Mouse (Mus musculus) layer of hippocampus, adult 8-10 months (tissue): ENCODE measurements around the gene Pdk2. TPM values are rescaled to one million over a fixed set of nuclear protein-coding genes. Genes with fewer than 3 reads are reported as not detected.
"Not testable (repeated sequence)": the region's sequence is repeated elsewhere in the genome, so short reads cannot be mapped to it uniquely, and the experiment has no call there.

ENCODE experiments used
- DNase-seq, 2 experiments: peaks; one replicate each; pipeline ENCODE4 v3.0.0; 2022; ENCODE audit warnings: low spot score in 2 of 2
- total RNA-seq, 4 experiments: library from RNA; stranded (reverse); gene quantifications; 2 replicates each; pipeline ENCODE4 v1.2.4; 2022

The Pdk2 gene
- total RNA-seq, 4 experiments from 2014 or later = 116 to 134 (median 123) TPM

GRCm38 (mm10) chr11:95027850-95028470, 13.2 kb downstream of the Pdk2 start:
- DNase-seq = no peak

GRCm38 (mm10) chr11:95026849-95027248, 14.3 kb downstream of the Pdk2 start:
- no peak for DNase-seq

GRCm38 (mm10) chr11:95026090-95026542, 15.0 kb downstream of the Pdk2 start:
- DNase-seq = no peak

- DNase-seq = no peak
Measured at GRCm38 (mm10) chr11:95025227-95026012, 15.7 kb downstream of the Pdk2 start.

- peak in 1 of 2 experiments; percentile 62 for DNase-seq
Measured at GRCm38 (mm10) chr11:95024439-95025184, 16.5 kb downstream of the Pdk2 start.

GRCm38 (mm10) chr11:95023481-95023880, 17.7 kb downstream of the Pdk2 start:
- no peak for DNase-seq

GRCm38 (mm10) chr11:95022237-95022992, 18.7 kb downstream of the Pdk2 start:
- no peak for DNase-seq

GRCm38 (mm10) chr11:95015484-95015883, 25.7 kb downstream of the Pdk2 start:
- no peak for DNase-seq

- no peak for DNase-seq
Measured at GRCm38 (mm10) chr11:95012487-95012886, 28.7 kb downstream of the Pdk2 start.

GRCm38 (mm10) chr11:95012075-95012474, 29.1 kb downstream of the Pdk2 start:
- DNase-seq = no peak

- no peak for DNase-seq
Measured at GRCm38 (mm10) chr11:95011416-95011815, 29.7 kb downstream of the Pdk2 start.

- DNase-seq = not testable (repeated sequence)
Measured at GRCm38 (mm10) chr11:95010841-95011403, 30.2 kb downstream of the Pdk2 start.

- no peak for DNase-seq
Measured at GRCm38 (mm10) chr11:95010141-95010739, 30.9 kb downstream of the Pdk2 start.

GRCm38 (mm10) chr11:95009629-95010014, 31.5 kb downstream of the Pdk2 start, which contains the start of gene Samd14:
Samd14 (plus strand) TSS chr11:95009879.
- DNase-seq = peak in 1 of 2 experiments; percentile 71

GRCm38 (mm10) chr11:95008661-95009628, 32.2 kb downstream of the Pdk2 start:
- no peak for DNase-seq

- DNase-seq = no peak
Measured at GRCm38 (mm10) chr11:95007418-95007817, 33.7 kb downstream of the Pdk2 start.

- DNase-seq = peak in 1 of 2 experiments; percentile 62
Measured at GRCm38 (mm10) chr11:95006525-95007219, 34.5 kb downstream of the Pdk2 start.

GRCm38 (mm10) chr11:95006038-95006437, 35.1 kb downstream of the Pdk2 start:
- DNase-seq = peak in 1 of 2 experiments; percentile 39

- DNase-seq = peak in 1 of 2 experiments; percentile 32
Measured at GRCm38 (mm10) chr11:95004937-95005198, 36.3 kb downstream of the Pdk2 start.
